Mouse (Mus musculus): Measurements from ENCODE around the gene Krt84.

GRCm38 (mm10) chr15:101575506-101575905 is 42.9 kb upstream of the Krt84 start:
- TF ChIP-seq POLR2A (IDR thresholded peaks at IDR 0.05; ENCODE audit: extremely low read depth, insufficient read depth, low read length) (no peak), CTCF (IDR thresholded peaks at IDR 0.05; ENCODE audit: extremely low read depth, insufficient read depth, low read length) (no peak)

All from cortical plate, adult 2 months (tissue).